Mouse (Mus musculus): ENCODE measurements around the gene Gm4791. TPM values are rescaled to one million over a fixed set of nuclear protein-coding genes. Genes with fewer than 3 reads are reported as not detected.

Gene Gm4791
- not detected for polyA plus RNA-seq (2015; fragmentation: Illumina TruSeq; extraction: RNeasy Lipid Tissue Mini Kit (QIAGEN cat#74804); ENCODE audit: insufficient read depth, low read depth, low replicate concordance)

GRCm38 (mm10) chr9:46998338-46998791 lies at the start of gene Gm4791:
Gene Gm4791 (plus strand): TSS chr9:46998741.

Measured in pancreas, adult 10 weeks (tissue).